ENCODE assay signal across 9 mouse cellular contexts in genomic region chr10:20992665-20993064, GRCm38 (mm10). TPM values are rescaled to one million over a fixed set of nuclear protein-coding genes. Genes with fewer than 3 reads are reported as not detected.
DNase-seq lines count a peak whose midpoint lies in the region; ATAC-seq and TF ChIP-seq lines count a peak whose summit lies in the region.
"Had no signal": no experiment of that assay in that cellular context is flagged by ENCODE, and none has a peak within 500 bp of the region (broad histone marks: within the 10 kb centered on the region; RNA-seq: fewer than 3 reads in every experiment).

No protein-coding gene starts in this region.

- DNase-seq in hindbrain, embryonic 10.5 days (ENCODE audit: low spot score): peak; percentile 15
- DNase-seq in CH12.LX (ENCODE audit: extremely low read depth): peak; percentile 77
- DNase-seq in brain, embryonic 18.5 days (ENCODE audit: low read depth, low spot score): peak; percentile 6
- peak; percentile 36 for DNase-seq in left cerebral cortex, postnatal 4 days
- peak; percentile 79 for DNase-seq in midbrain, embryonic 14.5 days
- peak; percentile 79 for DNase-seq in thymus, postnatal 4 days

- H3K79me2 ChIP-seq in CH12.LX (replicated peaks; ENCODE audit: control insufficient read depth, extremely low read depth, insufficient read depth, poor library complexity, severe bottlenecking): no peaks in the 10 kb centered on the region

- H3K9me3 ChIP-seq in hindbrain, embryonic 10.5 days: no peaks in the 10 kb centered on the region
- no peaks in the 10 kb centered on the region for H3K9me3 ChIP-seq in hindbrain, embryonic 12.5 days (replicated peaks)
- no peaks in the 10 kb centered on the region for H3K9me3 ChIP-seq in CH12.LX (replicated peaks; ENCODE audit: low read length)
- H3K9me3 ChIP-seq in forebrain, embryonic 15.5 days: no peaks in the 10 kb centered on the region
- no peaks in the 10 kb centered on the region for H3K9me3 ChIP-seq in midbrain, embryonic 14.5 days (ENCODE audit: control insufficient read depth, low read length)

- no peak for ATAC-seq in hindbrain, embryonic 12.5 days (ENCODE audit: low FRiP score)
- ATAC-seq in forebrain, embryonic 15.5 days (replicated peaks): peak; percentile 60; the same call in 1 of the 2 replicates
- 0 out of 2 replicates have a peak, but pooled peaks have one; percentile 50 for ATAC-seq in midbrain, embryonic 14.5 days (ENCODE audit: low FRiP score, low TSS enrichment)

- in situ Hi-C loops in CH12.LX (cut with MboI; ENCODE audit: low pct_ligation_motif_present, low pct_unique_long_range_greater_than_20kb, low sequenced_read_pairs): loop anchor here (25.0 kb wide), 1 partner anchor 295 kb away; the partner anchor contains the start of gene Hbs1l

- TF ChIP-seq CTCF in CH12.LX (conservative IDR thresholded peaks at IDR 0.05 in 1 of 2, IDR thresholded peaks at IDR 0.05 in 1 of 2; ENCODE audit: low read depth in 2 of 2, low read length in 2 of 2): peak; percentile 88 to 93

- intact Hi-C loops in left cerebral cortex, postnatal 4 days (cut with DNase I): loop anchor here (10.0 kb wide), 1 partner anchor 192 kb away; no protein-coding TSS in a partner anchor

- no peak overlapping the region for H3K4me3 ChIP-seq in hindbrain, embryonic 10.5 days
- H3K4me3 ChIP-seq in hindbrain, embryonic 12.5 days: no peak overlapping the region
- no peak overlapping the region for H3K4me3 ChIP-seq in CH12.LX (replicated peaks in 1 of 3; ENCODE audit: low read depth in 2 of 3, low read length in 2 of 3, poor library complexity in 1 of 3)
- no peak overlapping the region for H3K4me3 ChIP-seq in forebrain, embryonic 15.5 days
- H3K4me3 ChIP-seq in midbrain, embryonic 14.5 days (replicated peaks; ENCODE audit: low read depth, low read length): no peak overlapping the region
- H3K4me3 ChIP-seq: erythroblast, embryonic 14.5 days had no signal

- no peak overlapping the region for H3K4me2 ChIP-seq in hindbrain, embryonic 12.5 days (replicated peaks)
- no peak overlapping the region for H3K4me2 ChIP-seq in CH12.LX (ENCODE audit: insufficient read depth, low read depth, poor library complexity, severe bottlenecking)
- H3K4me2 ChIP-seq in forebrain, embryonic 15.5 days (replicated peaks): no peak overlapping the region
- no peak overlapping the region for H3K4me2 ChIP-seq in midbrain, embryonic 14.5 days (ENCODE audit: low read length)

- no peak overlapping the region for H3K27ac ChIP-seq in hindbrain, embryonic 10.5 days
- H3K27ac ChIP-seq in hindbrain, embryonic 12.5 days: no peak overlapping the region
- H3K27ac ChIP-seq in CH12.LX (ENCODE audit: insufficient read depth, low read depth): no peak overlapping the region
- H3K27ac ChIP-seq in forebrain, embryonic 15.5 days (replicated peaks): no peak overlapping the region
- no peak overlapping the region for H3K27ac ChIP-seq in midbrain, embryonic 14.5 days (replicated peaks; ENCODE audit: low read depth, low read length)

- H3K4me1 ChIP-seq in hindbrain, embryonic 10.5 days (replicated peaks): no peaks in the 10 kb centered on the region; the same call in 1 of the 2 replicates
- no peaks in the 10 kb centered on the region for H3K4me1 ChIP-seq in hindbrain, embryonic 12.5 days
- peaks cover 7 to 41% of the 10 kb centered on the region in 2 experiments; a peak in 3 of 4 replicates for H3K4me1 ChIP-seq in CH12.LX (ENCODE audit: control insufficient read depth in 1 of 2, insufficient read depth in 2 of 2)
- H3K4me1 ChIP-seq in forebrain, embryonic 15.5 days: no peaks in the 10 kb centered on the region
- no peaks in the 10 kb centered on the region for H3K4me1 ChIP-seq in midbrain, embryonic 14.5 days (ENCODE audit: control insufficient read depth, insufficient read depth, low read length)

- peak; percentile 99 for TF ChIP-seq RAD21 in CH12.LX (IDR thresholded peaks at IDR 0.05; ENCODE audit: low read depth, low read length)

- H3K36me3 ChIP-seq in hindbrain, embryonic 10.5 days: 0 out of 2 replicates have a peak, but pooled peaks cover under 1% of the 10 kb centered on the region
- 0 out of 2 replicates have a peak, but pooled peaks cover 3% of the 10 kb centered on the region for H3K36me3 ChIP-seq in hindbrain, embryonic 12.5 days
- peaks cover 0 to 2% of the 10 kb centered on the region in 2 experiments for H3K36me3 ChIP-seq in CH12.LX (replicated peaks in 1 of 2; ENCODE audit: control insufficient read depth in 1 of 2, insufficient read depth in 1 of 2, low read length in 1 of 2)
- H3K36me3 ChIP-seq in forebrain, embryonic 15.5 days: peaks cover 3% of the 10 kb centered on the region; the same call in 1 of the 2 replicates
- peaks cover 15% of the 10 kb centered on the region for H3K36me3 ChIP-seq in midbrain, embryonic 14.5 days (ENCODE audit: control insufficient read depth, insufficient read depth, low read length)

- TF ChIP-seq POLR2A in CH12.LX (IDR thresholded peaks at IDR 0.05; ENCODE audit: low read depth, low read length): no peak

- no peak for TF ChIP-seq EP300 in CH12.LX (IDR thresholded peaks at IDR 0.05; ENCODE audit: low read length)

- H3K27me3 ChIP-seq in hindbrain, embryonic 10.5 days (ENCODE audit: insufficient read depth, poor library complexity, severe bottlenecking): no peaks in the 10 kb centered on the region
- H3K27me3 ChIP-seq in hindbrain, embryonic 12.5 days: no peaks in the 10 kb centered on the region
- H3K27me3 ChIP-seq in CH12.LX (replicated peaks): no peaks in the 10 kb centered on the region
- no peaks in the 10 kb centered on the region for H3K27me3 ChIP-seq in forebrain, embryonic 15.5 days
- no peaks in the 10 kb centered on the region for H3K27me3 ChIP-seq in midbrain, embryonic 14.5 days (ENCODE audit: control insufficient read depth, insufficient read depth, low read length)

- dilution Hi-C loops in CH12.LX (cut with MboI; ENCODE audit: extremely low pct_ligation_motif_present, extremely low pct_unique_long_range_greater_than_20kb, low sequenced_read_pairs): no loop called here

- H3K9ac ChIP-seq in hindbrain, embryonic 12.5 days: no peak overlapping the region
- no peak overlapping the region for H3K9ac ChIP-seq in CH12.LX (ENCODE audit: insufficient read depth, low read depth)
- no peak overlapping the region for H3K9ac ChIP-seq in forebrain, embryonic 15.5 days (replicated peaks)
- H3K9ac ChIP-seq in midbrain, embryonic 14.5 days (replicated peaks; ENCODE audit: low read length): no peak overlapping the region

- WGBS in hindbrain, embryonic 10.5 days: 47% methylated on average over 1 of the region's 1 CpGs
- 45% methylated on average over 1 of the region's 1 CpGs for WGBS in hindbrain, embryonic 12.5 days
- 32% methylated on average over 1 of the region's 1 CpGs for WGBS in forebrain, embryonic 15.5 days
- 48% methylated on average over 1 of the region's 1 CpGs for WGBS in midbrain, embryonic 14.5 days

TF ChIP-seq in CH12.LX, 34 proteins besides CTCF, POLR2A, EP300 and RAD21:
- TF ChIP-seq SIN3A (IDR thresholded peaks at IDR 0.05; ENCODE audit: low read length) (0 out of 2 replicates have a peak, but pooled peaks have one; percentile 49), TCF12 (IDR thresholded peaks at IDR 0.05; ENCODE audit: low read depth, low read length) (peak; percentile 40; the same call in 1 of the 2 replicates), UBTF (IDR thresholded peaks at IDR 0.05; ENCODE audit: low read depth, low read length) (no peak), MYC (IDR thresholded peaks at IDR 0.05; ENCODE audit: low read depth, low read length) (peak; percentile 69), IRF4 (IDR thresholded peaks at IDR 0.05; ENCODE audit: low read depth, low read length) (peak; percentile 40; the same call in 1 of the 2 replicates), MEF2A (IDR thresholded peaks at IDR 0.05; ENCODE audit: borderline replicate concordance, low read depth, low read length) (no peak), SMC3 (IDR thresholded peaks at IDR 0.05; ENCODE audit: low read depth, low read length) (peak; percentile 98), RCOR1 (conservative IDR thresholded peaks at IDR 0.05; ENCODE audit: low read depth, low read length) (no peak), ZNF384 (IDR thresholded peaks at IDR 0.05; ENCODE audit: low read depth, low read length) (no peak), USF2 (conservative IDR thresholded peaks at IDR 0.05; ENCODE audit: low read depth, low read length) (no peak), ZC3H11A (IDR thresholded peaks at IDR 0.05; ENCODE audit: low read depth, low read length) (peak; percentile 67), HCFC1 (IDR thresholded peaks at IDR 0.05; ENCODE audit: low read depth, low read length) (0 out of 2 replicates have a peak, but pooled peaks have one; percentile 12), BHLHE40 (IDR thresholded peaks at IDR 0.05; ENCODE audit: low read depth, low read length) (0 out of 2 replicates have a peak, but pooled peaks have one; percentile 15), JUND (conservative IDR thresholded peaks at IDR 0.05; ENCODE audit: low read depth, low read length) (peak; percentile 49), E2F4 (IDR thresholded peaks at IDR 0.05; ENCODE audit: insufficient replicate concordance, low read depth, low read length) (0 out of 2 replicates have a peak, but pooled peaks have one; percentile 13), NELFE (IDR thresholded peaks at IDR 0.05; ENCODE audit: low read depth, low read length) (0 out of 2 replicates have a peak, but pooled peaks have one; percentile 26)

RNA-seq across cellular contexts. Expression of gene Ahi1, which starts 40.3 kb away (rescaled TPM):
- 16.0 and 16.1 TPM in 2 replicates for polyA plus RNA-seq in hindbrain, embryonic 10.5 days (2016; fragmentation: Nextera tagmentation; extraction: Ambion mirVana)
- 29.4 and 30.9 TPM in 2 replicates for polyA plus RNA-seq in hindbrain, embryonic 12.5 days (2016; fragmentation: Nextera tagmentation; extraction: Ambion mirVana)
- 2.5 and 4.6 TPM in 2 replicates for total RNA-seq in CH12.LX (2012; rRNA removed)
- total RNA-seq in CH12.LX (2014; rRNA removed): 3.9 and 4.2 TPM in 2 replicates
- polyA plus RNA-seq in CH12.LX (2012; ENCODE audit: insufficient read length, low read depth): 2.7 and 2.8 TPM in 2 replicates
- 54.7 and 64.6 TPM in 2 replicates for polyA plus RNA-seq in forebrain, embryonic 15.5 days (2015; fragmentation: Nextera tagmentation; extraction: Ambion mirVana)
- total RNA-seq in left cerebral cortex, postnatal 4 days (2021): 100 to 1,000 TPM; 191 to 231 TPM
- 113 and 117 TPM in 2 replicates for polyA plus RNA-seq in midbrain, embryonic 14.5 days (2014; fragmentation: Nextera tagmentation; extraction: Ambion mirVana)

Comparison
In these comparisons a context has a peak if more than half of its experiments do, and no peak if none do; other contexts are left out.
1. DNase-seq: peak in every context shown above with its lines; median percentile 79 in midbrain, embryonic 14.5 days; 79 in thymus, postnatal 4 days; 77 in CH12.LX; 36 in left cerebral cortex, postnatal 4 days; 15 in hindbrain, embryonic 10.5 days; 6 in brain, embryonic 18.5 days.